Mouse (Mus musculus): ENCODE data around the gene Rabgef1.
"Not testable (repeated sequence)": the region's sequence is repeated elsewhere in the genome, so short reads cannot be mapped to it uniquely, and the experiment has no call there.

Gene Rabgef1

GRCm38 (mm10) chr5:130218336-130218735 lies 46.7 kb downstream of the Rabgef1 start:
- no peak for DNase-seq

GRCm38 (mm10) chr5:130221316-130221715 lies 49.7 kb downstream of the Rabgef1 start:
- DNase-seq: no peak

GRCm38 (mm10) chr5:130221760-130222145 lies 50.2 kb downstream of the Rabgef1 start:
- DNase-seq: no peak

- peak; percentile 96 for DNase-seq
Measured at GRCm38 (mm10) chr5:130222146-130223004, 50.8 kb downstream of the Rabgef1 start.

GRCm38 (mm10) chr5:130226790-130227189 lies 55.2 kb downstream of the Rabgef1 start:
- no peak for DNase-seq

- peak; percentile 16 for DNase-seq
Measured at GRCm38 (mm10) chr5:130228120-130228519, 56.5 kb downstream of the Rabgef1 start.

- no peak for DNase-seq
Measured at GRCm38 (mm10) chr5:130236302-130236701, 64.7 kb downstream of the Rabgef1 start.

GRCm38 (mm10) chr5:130239236-130239635 lies 67.6 kb downstream of the Rabgef1 start:
- no peak for DNase-seq

- DNase-seq: no peak
Measured at GRCm38 (mm10) chr5:130239856-130240255, 68.3 kb downstream of the Rabgef1 start.

- no peak for DNase-seq
Measured at GRCm38 (mm10) chr5:130241426-130241825, 69.8 kb downstream of the Rabgef1 start.

- DNase-seq: peak; percentile 26
Measured at GRCm38 (mm10) chr5:130247823-130248222, 76.2 kb downstream of the Rabgef1 start.

GRCm38 (mm10) chr5:130254164-130255016 lies 82.8 kb downstream of the Rabgef1 start:
- peak; percentile 68 for DNase-seq

- peak; percentile 99 for DNase-seq
Measured at GRCm38 (mm10) chr5:130255017-130255720, 83.6 kb downstream of the Rabgef1 start, which contains the start of the genes Sbds and Tyw1. TSS of gene Sbds (minus strand) at chr5:130255530. TSS of gene Tyw1 (plus strand) at chr5:130255619.

GRCm38 (mm10) chr5:130255799-130256525 lies 84.4 kb downstream of the Rabgef1 start:
- not testable (repeated sequence) for DNase-seq

- peak; percentile 99 for DNase-seq
Measured at GRCm38 (mm10) chr5:130256678-130257271, 85.2 kb downstream of the Rabgef1 start.

GRCm38 (mm10) chr5:130257303-130257702 lies 85.7 kb downstream of the Rabgef1 start:
- DNase-seq: no peak

- DNase-seq: no peak
Measured at GRCm38 (mm10) chr5:130263454-130263853, 91.9 kb downstream of the Rabgef1 start.
